Mouse (Mus musculus): ENCODE data around the gene Ngdn. TPM values are rescaled to one million over a fixed set of nuclear protein-coding genes. Genes with fewer than 3 reads are reported as not detected.
"Not testable (repeated sequence)": the region's sequence is repeated elsewhere in the genome, so short reads cannot be mapped to it uniquely, and the experiment has no call there.

Gene Ngdn
- polyA plus RNA-seq, 1 experiment from 2014 or later: 88.0 TPM

DNA sequence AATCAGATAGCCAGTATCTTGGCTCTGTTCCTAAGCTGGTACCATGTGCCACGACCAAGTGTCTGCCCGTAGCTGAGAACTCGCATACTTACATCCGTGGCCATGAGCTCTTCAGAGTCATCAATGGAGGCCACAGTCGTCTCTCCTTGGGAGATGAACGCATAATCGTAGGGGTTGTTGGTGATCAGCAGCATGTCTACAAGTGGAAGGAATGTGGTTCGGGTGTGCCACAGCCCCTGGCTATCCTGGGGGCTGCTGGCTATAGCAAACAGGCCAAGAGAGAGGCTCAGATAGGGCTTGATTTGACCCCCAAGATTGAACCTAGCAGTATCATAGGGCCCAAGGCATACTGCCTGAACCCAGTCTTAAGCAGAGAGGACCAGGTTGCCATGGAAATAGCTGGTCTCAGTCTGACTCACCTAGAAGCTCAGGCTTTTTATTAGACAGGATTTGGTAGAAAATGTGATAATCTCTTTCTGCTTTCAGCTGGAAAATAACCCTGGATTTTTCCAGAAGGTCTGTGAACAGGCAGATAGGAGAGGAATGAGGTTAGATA is 25.3 kb upstream of the Ngdn start:
- Histone ChIP-seq H3K9me3 (no peaks in the 10 kb centered on the region), H3K27ac (no peak overlapping the region), H3K4me2 (no peak overlapping the region), H3K36me3 (no peaks in the 10 kb centered on the region), H3K27me3 (replicated peaks) (no peaks in the 10 kb centered on the region), H3K4me1 (0 out of 2 replicates have a peak, but pooled peaks cover 6% of the 10 kb centered on the region), H3K9ac (no peak overlapping the region), H3K4me3 (replicated peaks) (no peak overlapping the region)
- no peak for ATAC-seq (ENCODE audit: insufficient read depth, low FRiP score, low read depth)
- 81% methylated on average over 8 of the region's 8 CpGs for WGBS

DNA sequence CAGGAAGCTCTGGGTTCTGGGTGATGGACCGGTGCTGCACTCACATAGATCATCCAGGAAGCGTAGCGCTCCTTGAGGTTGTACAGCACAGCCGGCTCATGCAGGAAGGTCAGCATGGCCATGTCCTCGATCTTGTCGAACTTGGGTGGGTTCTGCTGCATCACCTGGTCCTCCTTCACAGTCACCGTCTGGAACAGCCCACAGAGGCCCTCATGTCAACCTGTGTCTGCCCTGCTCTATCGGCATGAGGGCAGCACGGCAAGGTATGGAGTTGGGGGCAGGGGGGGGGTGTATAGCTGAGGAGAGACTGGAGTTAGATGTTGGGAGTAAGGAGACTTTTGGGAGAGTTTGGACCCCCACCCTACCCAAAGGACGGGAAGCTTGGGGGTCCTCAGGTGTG is 23.1 kb upstream of the Ngdn start:
- Histone ChIP-seq H3K4me3 (replicated peaks) (no peak overlapping the region), H3K4me2 (no peak overlapping the region), H3K27me3 (replicated peaks) (no peaks in the 10 kb centered on the region), H3K36me3 (no peaks in the 10 kb centered on the region), H3K9ac (no peak overlapping the region), H3K4me1 (0 out of 2 replicates have a peak, but pooled peaks cover 14% of the 10 kb centered on the region), H3K9me3 (no peaks in the 10 kb centered on the region), H3K27ac (no peak overlapping the region)
- 86% methylated on average over 10 of the region's 10 CpGs for WGBS
- ATAC-seq (ENCODE audit: insufficient read depth, low FRiP score, low read depth): no peak

DNA sequence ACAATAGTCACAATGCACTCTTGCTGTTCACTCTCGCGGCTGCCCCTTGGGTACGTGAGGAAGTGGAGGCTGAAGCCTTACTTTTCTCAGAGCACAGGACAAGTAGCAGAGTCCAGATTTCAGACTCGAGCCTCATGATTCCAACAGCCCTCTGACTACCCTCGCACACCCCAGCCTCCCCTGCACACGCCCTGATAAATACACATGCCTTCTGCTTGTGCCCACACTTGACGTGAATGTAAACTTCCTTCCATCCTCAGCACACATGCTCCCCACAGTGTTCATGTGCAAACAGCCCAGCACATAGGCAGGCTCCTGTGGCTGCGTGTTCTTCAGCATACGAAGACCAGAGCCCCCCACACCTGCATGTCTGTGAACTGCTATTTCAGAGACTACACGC is 21.6 kb upstream of the Ngdn start:
- H3K9ac ChIP-seq: no peak overlapping the region
- no peaks in the 10 kb centered on the region for H3K27me3 ChIP-seq (replicated peaks)
- 45% methylated on average over 10 of the region's 10 CpGs for WGBS
- 0 out of 2 replicates have a peak, but pooled peaks cover 14% of the 10 kb centered on the region for H3K4me1 ChIP-seq
- no peaks in the 10 kb centered on the region for H3K36me3 ChIP-seq
- ATAC-seq (ENCODE audit: insufficient read depth, low FRiP score, low read depth): peak; percentile 70
- no peak overlapping the region for H3K4me2 ChIP-seq
- H3K9me3 ChIP-seq: no peaks in the 10 kb centered on the region
- H3K27ac ChIP-seq: peak overlapping the region; percentile 31; the same call in 1 of the 2 replicates
- no peak overlapping the region for H3K4me3 ChIP-seq (replicated peaks)

DNA sequence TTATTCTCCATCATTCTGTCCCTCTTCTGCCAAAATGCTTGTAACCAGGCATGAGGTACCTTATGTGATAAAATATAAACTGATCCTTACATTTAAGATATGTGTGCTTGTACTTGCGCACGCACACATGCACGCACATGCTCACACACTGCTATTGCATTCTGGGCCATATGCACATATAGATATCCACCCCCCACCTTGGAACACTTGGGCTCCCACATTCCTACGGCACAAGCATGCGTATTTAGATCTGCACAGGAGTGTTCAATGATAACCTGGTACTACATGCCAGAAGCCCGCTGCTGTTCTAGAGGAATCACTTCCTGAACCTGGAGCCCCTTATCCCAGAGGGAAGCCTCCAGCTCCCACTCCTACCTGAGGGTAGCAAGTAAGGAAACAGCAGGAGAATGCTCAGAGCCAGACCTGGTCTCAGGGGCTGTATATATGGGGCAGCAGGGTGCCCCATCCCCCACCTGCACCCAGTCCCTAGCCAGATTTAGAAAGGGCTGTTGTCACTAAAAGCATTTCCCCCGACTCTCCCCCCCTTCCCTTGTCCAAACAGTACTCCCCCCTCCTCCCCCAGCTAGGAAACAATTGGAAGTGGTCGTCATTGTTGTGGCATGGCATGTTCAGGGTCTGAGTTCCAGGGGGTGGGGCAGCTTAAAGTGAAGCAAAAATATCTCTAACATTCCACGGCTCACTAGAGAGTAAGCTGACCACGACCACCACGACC is 21.0 kb upstream of the Ngdn start, which contains the start of gene Myh7:
Gene Myh7 (minus strand): TSS at position 491 of the 733 bp plus-strand sequence.
- ATAC-seq (ENCODE audit: insufficient read depth, low FRiP score, low read depth): no peak
- H3K9ac ChIP-seq: no peak within 1 kb of the TSS
- H3K36me3 ChIP-seq: no peaks in the 10 kb centered on the region
- WGBS: 45% methylated on average over 11 of the region's 11 CpGs
- no peaks in the 10 kb centered on the region for H3K27me3 ChIP-seq (replicated peaks)
- H3K27ac ChIP-seq: peak within 1 kb of the TSS; percentile 31; the same call in 1 of the 2 replicates
- no peaks in the 10 kb centered on the region for H3K9me3 ChIP-seq
- no peak within 1 kb of the TSS for H3K4me3 ChIP-seq (replicated peaks)
- H3K4me2 ChIP-seq: no peak within 1 kb of the TSS
- H3K4me1 ChIP-seq: 0 out of 2 replicates have a peak, but pooled peaks cover 14% of the 10 kb centered on the region

DNA sequence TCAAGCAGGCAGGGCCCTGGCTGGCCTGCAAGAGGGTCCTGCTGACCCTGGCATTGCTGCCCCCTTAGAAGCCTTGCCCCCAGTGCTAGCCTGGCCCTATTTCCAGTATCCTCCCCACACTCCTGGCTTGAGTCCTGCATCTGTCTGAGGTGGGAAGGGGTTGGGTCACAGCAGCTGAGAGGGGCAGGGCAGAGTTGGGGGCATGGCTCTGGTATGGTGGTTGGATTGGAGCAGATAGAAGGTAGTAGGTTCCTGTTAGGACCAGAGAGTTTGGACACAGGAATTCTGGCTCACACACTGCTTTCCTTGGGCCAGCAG is 20.4 kb upstream of the Ngdn start:
- Histone ChIP-seq H3K4me3 (replicated peaks) (no peak overlapping the region), H3K4me2 (no peak overlapping the region), H3K36me3 (no peaks in the 10 kb centered on the region), H3K27ac (no peak overlapping the region), H3K4me1 (0 out of 2 replicates have a peak, but pooled peaks cover 14% of the 10 kb centered on the region), H3K27me3 (replicated peaks) (no peaks in the 10 kb centered on the region), H3K9me3 (no peaks in the 10 kb centered on the region), H3K9ac (no peak overlapping the region)
- no peak for ATAC-seq (ENCODE audit: insufficient read depth, low FRiP score, low read depth)

DNA sequence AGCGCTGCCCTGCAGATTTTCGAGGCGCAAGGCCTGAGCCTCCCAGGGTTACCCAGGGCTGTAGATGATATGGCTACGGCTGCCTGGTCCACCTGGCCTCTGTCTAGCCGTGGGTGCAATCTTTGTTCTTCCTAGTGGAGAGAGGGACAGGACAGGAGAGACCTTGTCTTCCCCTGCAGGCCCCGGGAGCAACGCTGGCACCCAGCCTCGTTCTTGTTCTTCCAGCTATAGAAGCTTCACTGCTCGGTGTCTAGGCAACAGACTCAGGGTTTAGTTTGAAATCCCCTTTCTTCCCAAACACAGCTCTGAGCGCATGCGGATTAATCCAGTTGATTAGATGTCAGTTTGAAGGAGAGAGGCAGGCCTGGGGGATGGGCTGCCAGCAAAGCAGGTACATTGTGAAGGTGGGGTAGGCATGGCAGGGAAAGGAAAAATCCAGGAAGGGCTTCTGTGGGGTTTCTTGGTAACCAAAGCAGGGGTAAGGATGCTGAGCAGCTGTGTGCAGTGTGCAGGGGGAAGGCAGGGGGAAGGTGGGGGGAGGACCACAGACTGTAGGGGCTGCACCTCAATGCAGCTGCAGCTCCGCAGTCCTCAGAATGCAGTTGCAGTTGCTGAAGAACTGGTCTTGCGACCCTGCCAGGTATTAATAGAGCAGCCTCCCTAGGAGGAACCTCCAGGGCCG is 19.7 kb upstream of the Ngdn start:
- Histone ChIP-seq H3K36me3 (no peaks in the 10 kb centered on the region), H3K9ac (no peak overlapping the region), H3K27ac (no peak overlapping the region), H3K27me3 (replicated peaks) (no peaks in the 10 kb centered on the region), H3K4me1 (0 out of 2 replicates have a peak, but pooled peaks cover 14% of the 10 kb centered on the region), H3K9me3 (no peaks in the 10 kb centered on the region), H3K4me2 (no peak overlapping the region), H3K4me3 (replicated peaks) (no peak overlapping the region)
- ATAC-seq (ENCODE audit: insufficient read depth, low FRiP score, low read depth): no peak; the same call in 1 of the 2 replicates
- 45% methylated on average over 14 of the region's 14 CpGs for WGBS

DNA sequence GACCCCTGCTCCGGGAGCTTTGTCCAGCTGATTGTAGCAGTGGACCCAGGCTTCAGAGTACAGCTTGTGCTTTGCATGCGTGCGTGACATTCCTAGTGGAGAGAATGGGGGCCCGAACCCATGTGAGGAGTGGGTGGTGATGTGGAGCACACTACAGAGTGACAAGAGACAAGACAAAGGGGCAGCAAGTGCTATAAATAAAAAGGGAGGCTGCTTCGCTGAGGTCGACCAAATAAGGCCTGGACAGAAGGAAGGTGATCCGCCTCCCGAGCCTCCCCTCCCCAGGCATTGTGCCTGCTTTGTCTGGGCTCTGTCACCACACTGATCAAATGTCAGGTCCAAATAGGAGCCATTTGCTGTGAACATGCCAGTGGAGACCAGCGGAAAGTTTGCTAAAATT is 18.5 kb upstream of the Ngdn start:
- no peak overlapping the region for H3K27ac ChIP-seq
- no peak overlapping the region for H3K9ac ChIP-seq
- H3K4me1 ChIP-seq: 0 out of 2 replicates have a peak, but pooled peaks cover 14% of the 10 kb centered on the region
- H3K4me3 ChIP-seq (replicated peaks): no peak overlapping the region
- H3K4me2 ChIP-seq: no peak overlapping the region
- H3K27me3 ChIP-seq (replicated peaks): no peaks in the 10 kb centered on the region
- ATAC-seq (ENCODE audit: insufficient read depth, low FRiP score, low read depth): no peak
- 62% methylated on average over 9 of the region's 9 CpGs for WGBS
- no peaks in the 10 kb centered on the region for H3K9me3 ChIP-seq
- no peaks in the 10 kb centered on the region for H3K36me3 ChIP-seq

DNA sequence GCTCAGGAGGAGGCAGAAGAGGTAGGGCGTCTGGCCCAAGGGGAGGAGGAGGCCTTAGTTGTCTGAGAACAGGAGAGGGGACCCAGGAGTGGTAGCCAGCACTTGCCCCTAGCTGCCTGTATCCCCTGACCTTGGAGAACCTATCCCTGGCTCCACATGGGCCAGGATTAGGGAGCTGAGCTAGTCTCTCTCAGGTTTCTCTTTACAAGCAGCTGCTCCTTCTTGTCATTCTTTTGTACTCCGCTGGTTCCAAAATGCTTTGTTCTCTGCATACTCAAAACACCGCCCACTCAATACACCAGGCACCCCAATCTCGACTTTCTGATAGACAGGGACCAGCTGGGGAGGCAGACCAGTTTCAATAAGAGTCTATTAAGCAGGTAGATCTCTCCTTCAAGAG is 18.0 kb upstream of the Ngdn start:
- WGBS: 53% methylated on average over 4 of the region's 4 CpGs
- Histone ChIP-seq H3K27me3 (replicated peaks) (no peaks in the 10 kb centered on the region), H3K36me3 (no peaks in the 10 kb centered on the region), H3K27ac (no peak overlapping the region), H3K4me1 (0 out of 2 replicates have a peak, but pooled peaks cover 14% of the 10 kb centered on the region), H3K4me3 (replicated peaks) (no peak overlapping the region), H3K9me3 (no peaks in the 10 kb centered on the region), H3K4me2 (no peak overlapping the region), H3K9ac (no peak overlapping the region)
- no peak for ATAC-seq (ENCODE audit: insufficient read depth, low FRiP score, low read depth)

DNA sequence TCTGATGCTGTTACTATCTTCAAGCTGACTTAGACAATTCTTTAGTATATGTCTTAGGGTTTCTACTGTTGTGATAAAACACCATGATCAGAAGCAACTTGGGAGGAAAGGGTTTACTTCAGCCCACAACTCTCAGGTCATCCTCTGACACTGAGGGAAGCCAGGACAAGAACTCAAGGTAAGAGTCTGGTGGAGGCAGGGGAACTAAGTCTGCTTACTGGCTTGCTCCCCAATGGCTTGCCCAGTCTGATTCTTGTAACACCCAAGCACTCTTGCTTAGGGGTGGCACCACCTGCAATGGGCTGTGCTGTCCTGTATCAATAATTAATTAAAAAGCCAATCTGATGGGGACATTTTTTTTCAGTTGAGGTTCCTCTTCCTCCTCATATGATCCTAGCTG is 16.6 kb upstream of the Ngdn start:
- Histone ChIP-seq H3K9me3 (no peaks in the 10 kb centered on the region), H3K4me2 (no peak overlapping the region), H3K4me3 (replicated peaks) (no peak overlapping the region), H3K9ac (no peak overlapping the region), H3K4me1 (0 out of 2 replicates have a peak, but pooled peaks cover 18% of the 10 kb centered on the region), H3K27ac (no peak overlapping the region), H3K36me3 (no peaks in the 10 kb centered on the region), H3K27me3 (replicated peaks) (no peaks in the 10 kb centered on the region)
- no peak for ATAC-seq (ENCODE audit: insufficient read depth, low FRiP score, low read depth)

DNA sequence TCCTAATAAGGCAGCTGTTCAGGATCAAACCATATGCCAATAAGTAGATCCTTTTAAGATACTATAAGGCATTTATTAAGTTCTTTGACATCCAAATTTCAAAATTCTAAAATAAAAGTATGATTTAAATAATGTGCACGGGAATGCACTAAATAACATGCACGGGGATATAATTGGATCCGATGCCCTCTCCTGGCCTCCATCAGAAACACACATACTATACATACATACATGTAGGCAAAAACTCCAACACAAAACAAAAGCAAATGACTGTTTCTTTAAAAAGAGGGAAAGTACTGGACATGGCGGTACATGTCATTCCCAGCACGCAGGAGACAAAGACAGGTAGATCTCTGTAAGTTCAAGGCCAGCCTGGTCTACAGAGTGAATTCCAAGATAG is 15.4 kb upstream of the Ngdn start:
- H3K36me3 ChIP-seq; ATAC-seq (ENCODE audit: insufficient read depth, low FRiP score, low read depth); H3K4me3 ChIP-seq (replicated peaks); H3K27me3 ChIP-seq (replicated peaks); H3K9me3 ChIP-seq; H3K27ac ChIP-seq; H3K9ac ChIP-seq; H3K4me2 ChIP-seq: not testable (repeated sequence)
- H3K4me1 ChIP-seq: peaks cover 16% of the 10 kb centered on the region; the same call in 1 of the 2 replicates
- 77% methylated on average over 5 of the region's 5 CpGs for WGBS

DNA sequence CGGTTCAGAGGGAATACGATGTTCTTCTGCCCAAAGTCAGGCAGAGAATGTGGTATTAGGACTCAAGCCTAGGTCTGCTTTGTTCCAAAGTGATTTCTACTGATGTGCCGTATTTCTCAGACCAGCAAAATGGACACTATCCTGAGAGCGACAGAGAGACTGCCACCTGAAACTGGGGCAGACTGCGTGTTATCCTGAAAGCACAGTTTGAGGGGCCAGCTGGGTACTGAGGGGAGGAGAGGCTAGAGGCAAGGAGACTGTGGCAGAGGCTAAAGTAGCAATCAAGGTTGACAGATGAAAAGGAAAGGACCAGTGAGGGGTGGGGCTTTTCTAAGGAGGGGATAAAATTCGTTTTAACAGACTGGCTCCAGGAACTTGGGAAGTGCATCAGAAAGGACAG is 14.4 kb upstream of the Ngdn start:
- Histone ChIP-seq H3K36me3 (no peaks in the 10 kb centered on the region), H3K4me3 (replicated peaks) (no peak overlapping the region), H3K4me1 (peaks cover 8% of the 10 kb centered on the region; the same call in 1 of the 2 replicates), H3K27me3 (replicated peaks) (no peaks in the 10 kb centered on the region), H3K4me2 (no peak overlapping the region), H3K27ac (no peak overlapping the region), H3K9me3 (no peaks in the 10 kb centered on the region), H3K9ac (no peak overlapping the region)
- ATAC-seq (ENCODE audit: insufficient read depth, low FRiP score, low read depth): no peak
- 80% methylated on average over 6 of the region's 6 CpGs for WGBS

DNA sequence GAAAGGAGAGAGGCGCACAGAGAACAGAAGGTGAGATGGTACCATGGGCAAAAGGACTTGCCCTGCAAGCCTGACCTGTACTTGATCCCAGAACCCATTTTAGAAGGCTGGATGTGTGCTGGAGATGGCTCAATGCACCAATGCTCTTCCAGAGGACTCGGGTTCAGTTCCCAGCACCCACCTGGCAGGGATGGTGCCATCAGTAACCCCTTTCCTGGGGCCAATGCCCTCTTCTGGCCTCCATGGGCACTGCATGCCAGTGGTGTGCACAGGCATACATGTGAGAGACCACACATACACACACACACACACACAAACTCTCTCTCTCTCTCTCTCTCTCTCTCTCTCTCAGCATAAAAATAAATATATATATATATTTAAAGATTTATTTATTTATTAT is 13.8 kb upstream of the Ngdn start:
- Histone ChIP-seq H3K4me3 (replicated peaks) (no peak overlapping the region), H3K4me2 (no peak overlapping the region), H3K4me1 (peaks cover 7% of the 10 kb centered on the region; the same call in 1 of the 2 replicates), H3K27me3 (replicated peaks) (no peaks in the 10 kb centered on the region), H3K27ac (no peak overlapping the region), H3K9me3 (no peaks in the 10 kb centered on the region), H3K36me3 (no peaks in the 10 kb centered on the region), H3K9ac (no peak overlapping the region)
- ATAC-seq (ENCODE audit: insufficient read depth, low FRiP score, low read depth): no peak
- WGBS: 100% methylated on average over 2 of the region's 2 CpGs
